Mouse (Mus musculus): Measurements from ENCODE around the gene Gm8247. TPM values are rescaled to one million over a fixed set of nuclear protein-coding genes. Genes with fewer than 3 reads are reported as not detected.
"Not testable (repeated sequence)": the region's sequence is repeated elsewhere in the genome, so short reads cannot be mapped to it uniquely, and the experiment has no call there.

Gene Gm8247
- polyA plus RNA-seq (2015; fragmentation: Nextera tagmentation; extraction: Ambion mirVana): not detected in 2 replicates

GRCm38 (mm10) chr14:44582853-44583252 is at the start of gene Gm8247:
Gene Gm8247 (plus strand): TSS chr14:44583153.
- H3K9me3 ChIP-seq (ENCODE audit: control insufficient read depth, low read length); H3K4me2 ChIP-seq (ENCODE audit: low read depth, low read length); H3K4me1 ChIP-seq (replicated peaks; ENCODE audit: control insufficient read depth, insufficient read depth, low read length); ATAC-seq (ENCODE audit: low read depth); H3K36me3 ChIP-seq (ENCODE audit: control insufficient read depth, insufficient read depth, low read length); H3K9ac ChIP-seq (ENCODE audit: low read length); H3K27ac ChIP-seq (ENCODE audit: low read length); H3K27me3 ChIP-seq (ENCODE audit: control insufficient read depth, insufficient read depth, low read depth, low read length); H3K4me3 ChIP-seq (ENCODE audit: low read length): not testable (repeated sequence)
- 80% methylated on average over 4 of the region's 4 CpGs for whole genome bisulfite sequencing

- not testable (repeated sequence) for H3K4me1 ChIP-seq (replicated peaks; ENCODE audit: control insufficient read depth, insufficient read depth, low read length); ATAC-seq (ENCODE audit: low read depth); H3K27me3 ChIP-seq (ENCODE audit: control insufficient read depth, insufficient read depth, low read depth, low read length); H3K4me2 ChIP-seq (ENCODE audit: low read depth, low read length); H3K9ac ChIP-seq (ENCODE audit: low read length); H3K4me3 ChIP-seq (ENCODE audit: low read length); H3K36me3 ChIP-seq (ENCODE audit: control insufficient read depth, insufficient read depth, low read length); H3K27ac ChIP-seq (ENCODE audit: low read length); H3K9me3 ChIP-seq (ENCODE audit: control insufficient read depth, low read length)
- WGBS: 56% methylated on average over 3 of the region's 5 CpGs
Measured at GRCm38 (mm10) chr14:44547961-44548360, 35.0 kb upstream of the Gm8247 start.

GRCm38 (mm10) chr14:44591765-44592164 is 8.8 kb downstream of the Gm8247 start:
- H3K4me3 ChIP-seq (ENCODE audit: low read length); H3K9me3 ChIP-seq (ENCODE audit: control insufficient read depth, low read length); H3K36me3 ChIP-seq (ENCODE audit: control insufficient read depth, insufficient read depth, low read length); H3K27me3 ChIP-seq (ENCODE audit: control insufficient read depth, insufficient read depth, low read depth, low read length); H3K4me2 ChIP-seq (ENCODE audit: low read depth, low read length); ATAC-seq (ENCODE audit: low read depth); H3K9ac ChIP-seq (ENCODE audit: low read length); H3K4me1 ChIP-seq (replicated peaks; ENCODE audit: control insufficient read depth, insufficient read depth, low read length); H3K27ac ChIP-seq (ENCODE audit: low read length): not testable (repeated sequence)
- 73% methylated on average over 2 of the region's 2 CpGs for WGBS

- not testable (repeated sequence) for H3K9me3 ChIP-seq (ENCODE audit: control insufficient read depth, low read length); H3K4me3 ChIP-seq (ENCODE audit: low read length); ATAC-seq (ENCODE audit: low read depth); H3K4me1 ChIP-seq (replicated peaks; ENCODE audit: control insufficient read depth, insufficient read depth, low read length); H3K36me3 ChIP-seq (ENCODE audit: control insufficient read depth, insufficient read depth, low read length); H3K27me3 ChIP-seq (ENCODE audit: control insufficient read depth, insufficient read depth, low read depth, low read length); H3K4me2 ChIP-seq (ENCODE audit: low read depth, low read length); H3K9ac ChIP-seq (ENCODE audit: low read length); H3K27ac ChIP-seq (ENCODE audit: low read length)
- WGBS: 65% methylated on average over 4 of the region's 4 CpGs
Measured at GRCm38 (mm10) chr14:44627737-44628136, 44.8 kb downstream of the Gm8247 start, which contains the start of gene Gm5624. Gene Gm5624 (minus strand): TSS chr14:44627938.

Other genes with a start within 250 kb of the Gm8247 start
- not detected in 2 replicates for gene Gm5930, start 244.6 kb upstream of the Gm8247 start, polyA plus RNA-seq (2015; fragmentation: Nextera tagmentation; extraction: Ambion mirVana)
- gene Gm8229, start 217.8 kb upstream of the Gm8247 start, polyA plus RNA-seq (2015; fragmentation: Nextera tagmentation; extraction: Ambion mirVana): not detected in 2 replicates
- gene Gm3371, start 172.5 kb upstream of the Gm8247 start, polyA plus RNA-seq (2015; fragmentation: Nextera tagmentation; extraction: Ambion mirVana): not detected in 2 replicates
- gene Gm8232, start 149.5 kb upstream of the Gm8247 start, polyA plus RNA-seq (2015; fragmentation: Nextera tagmentation; extraction: Ambion mirVana): not detected in 2 replicates
- gene BC061237, start 90.7 kb upstream of the Gm8247 start, polyA plus RNA-seq (2015; fragmentation: Nextera tagmentation; extraction: Ambion mirVana): not detected in 2 replicates
- not detected in 2 replicates for gene Gm17093, start 64.9 kb upstream of the Gm8247 start, polyA plus RNA-seq (2015; fragmentation: Nextera tagmentation; extraction: Ambion mirVana)
- not detected in 2 replicates for gene Gm5624, start 44.8 kb downstream of the Gm8247 start, polyA plus RNA-seq (2015; fragmentation: Nextera tagmentation; extraction: Ambion mirVana)
- gene Gm8257, start 123.3 kb downstream of the Gm8247 start, polyA plus RNA-seq (2015; fragmentation: Nextera tagmentation; extraction: Ambion mirVana): not detected in 2 replicates
- not detected in 2 replicates for gene Gm8267, start 167.2 kb downstream of the Gm8247 start, polyA plus RNA-seq (2015; fragmentation: Nextera tagmentation; extraction: Ambion mirVana)